Mouse (Mus musculus): ENCODE data around the gene Maff. TPM values are rescaled to one million over a fixed set of nuclear protein-coding genes. Genes with fewer than 3 reads are reported as not detected.
A peak's percentile ranks its signal among the peaks of the same experiment; 100 is the strongest.

Maff gene
- polyA plus RNA-seq, 1 experiment from 2014 or later = 1.8 TPM

- Histone ChIP-seq H3K4me1 (peaks cover 55% of the 10 kb centered on the region), H3K9me3 (no peaks in the 10 kb centered on the region), H3K4me3 (no peak overlapping the region), H3K27ac (replicated peaks) (peak overlapping the region; percentile 52), H3K27me3 (replicated peaks; ENCODE audit: low read depth, poor library complexity, severe bottlenecking) (0 out of 2 replicates have a peak, but pooled peaks cover 4% of the 10 kb centered on the region), H3K36me3 (replicated peaks) (peaks cover 17% of the 10 kb centered on the region; the same call in 1 of the 2 replicates)
- DNase-seq (ENCODE audit: low spot score) = no peak
- 59% methylated on average over 7 of the region's 7 CpGs for WGBS
Observed at GRCm38 (mm10) chr15:79391447-79392093, 45.1 kb downstream of the Maff start.

- 89% methylated on average over 5 of the region's 5 CpGs for WGBS
- Histone ChIP-seq H3K27me3 (replicated peaks; ENCODE audit: low read depth, poor library complexity, severe bottlenecking) (0 out of 2 replicates have a peak, but pooled peaks cover 4% of the 10 kb centered on the region), H3K4me3 (no peak overlapping the region), H3K36me3 (replicated peaks) (peaks cover 24% of the 10 kb centered on the region), H3K9me3 (no peaks in the 10 kb centered on the region), H3K27ac (replicated peaks) (peak overlapping the region; percentile 45; the same call in 1 of the 2 replicates), H3K4me1 (peaks cover 55% of the 10 kb centered on the region)
- no peak for DNase-seq (ENCODE audit: low spot score)
Observed at GRCm38 (mm10) chr15:79392527-79392926, 46.1 kb downstream of the Maff start.

GRCm38 (mm10) chr15:79393101-79393500, 46.7 kb downstream of the Maff start:
- Histone ChIP-seq H3K9me3 (no peaks in the 10 kb centered on the region), H3K4me1 (peaks cover 55% of the 10 kb centered on the region), H3K27ac (replicated peaks) (0 out of 2 replicates have a peak overlapping the region, but pooled peaks have one; percentile 21), H3K27me3 (replicated peaks; ENCODE audit: low read depth, poor library complexity, severe bottlenecking) (0 out of 2 replicates have a peak, but pooled peaks cover 4% of the 10 kb centered on the region), H3K36me3 (replicated peaks) (peaks cover 29% of the 10 kb centered on the region), H3K4me3 (no peak overlapping the region)
- no peak for DNase-seq (ENCODE audit: low spot score)
- 76% methylated on average over 6 of the region's 6 CpGs for WGBS

DNA sequence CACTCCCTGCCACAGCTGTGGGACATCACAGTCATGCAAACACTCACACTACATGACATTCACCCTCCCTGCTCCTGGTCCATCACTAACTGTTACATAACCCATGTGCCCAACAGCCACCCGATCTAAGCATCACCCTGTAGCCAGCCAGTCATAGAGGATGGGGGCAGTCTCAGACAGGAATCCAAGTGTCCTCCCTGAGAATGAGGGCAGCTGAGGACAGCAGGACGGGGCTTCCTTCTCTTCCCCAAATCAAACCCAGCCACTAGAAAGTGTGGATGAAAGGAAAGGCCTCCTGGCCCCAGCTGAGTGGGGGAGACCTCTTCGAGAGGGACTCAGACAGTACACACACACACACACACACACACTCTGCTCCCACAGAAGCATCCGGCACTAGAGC, 48.4 kb downstream of the Maff start:
- H3K4me1 ChIP-seq = peaks cover 58% of the 10 kb centered on the region
- no peaks in the 10 kb centered on the region for H3K9me3 ChIP-seq
- no peak overlapping the region for H3K4me3 ChIP-seq
- peaks cover 34% of the 10 kb centered on the region for H3K36me3 ChIP-seq (replicated peaks)
- H3K27ac ChIP-seq (replicated peaks) = no peak overlapping the region
- H3K27me3 ChIP-seq (replicated peaks; ENCODE audit: low read depth, poor library complexity, severe bottlenecking) = 0 out of 2 replicates have a peak, but pooled peaks cover 4% of the 10 kb centered on the region
- WGBS = 75% methylated on average over 4 of the region's 4 CpGs
- DNase-seq (ENCODE audit: low spot score) = no peak

- no peak for DNase-seq (ENCODE audit: low spot score)
- H3K36me3 ChIP-seq (replicated peaks) = peaks cover 34% of the 10 kb centered on the region
- no peak overlapping the region for H3K27ac ChIP-seq (replicated peaks)
- H3K9me3 ChIP-seq = no peaks in the 10 kb centered on the region
- WGBS = 87% methylated on average over 6 of the region's 6 CpGs
- H3K4me1 ChIP-seq = peaks cover 58% of the 10 kb centered on the region
- H3K4me3 ChIP-seq = no peak overlapping the region
- H3K27me3 ChIP-seq (replicated peaks; ENCODE audit: low read depth, poor library complexity, severe bottlenecking) = 0 out of 2 replicates have a peak, but pooled peaks cover 4% of the 10 kb centered on the region
Observed at GRCm38 (mm10) chr15:79395281-79395680, 48.9 kb downstream of the Maff start.

- Histone ChIP-seq H3K9me3 (no peaks in the 10 kb centered on the region), H3K4me3 (no peak overlapping the region), H3K36me3 (replicated peaks) (peaks cover 29% of the 10 kb centered on the region), H3K4me1 (peaks cover 62% of the 10 kb centered on the region), H3K27me3 (replicated peaks; ENCODE audit: low read depth, poor library complexity, severe bottlenecking) (0 out of 2 replicates have a peak, but pooled peaks cover 4% of the 10 kb centered on the region), H3K27ac (replicated peaks) (no peak overlapping the region)
- 85% methylated on average over 11 of the region's 11 CpGs for WGBS
- DNase-seq (ENCODE audit: low spot score) = no peak
Observed at GRCm38 (mm10) chr15:79396736-79397135, 50.3 kb downstream of the Maff start.

DNA sequence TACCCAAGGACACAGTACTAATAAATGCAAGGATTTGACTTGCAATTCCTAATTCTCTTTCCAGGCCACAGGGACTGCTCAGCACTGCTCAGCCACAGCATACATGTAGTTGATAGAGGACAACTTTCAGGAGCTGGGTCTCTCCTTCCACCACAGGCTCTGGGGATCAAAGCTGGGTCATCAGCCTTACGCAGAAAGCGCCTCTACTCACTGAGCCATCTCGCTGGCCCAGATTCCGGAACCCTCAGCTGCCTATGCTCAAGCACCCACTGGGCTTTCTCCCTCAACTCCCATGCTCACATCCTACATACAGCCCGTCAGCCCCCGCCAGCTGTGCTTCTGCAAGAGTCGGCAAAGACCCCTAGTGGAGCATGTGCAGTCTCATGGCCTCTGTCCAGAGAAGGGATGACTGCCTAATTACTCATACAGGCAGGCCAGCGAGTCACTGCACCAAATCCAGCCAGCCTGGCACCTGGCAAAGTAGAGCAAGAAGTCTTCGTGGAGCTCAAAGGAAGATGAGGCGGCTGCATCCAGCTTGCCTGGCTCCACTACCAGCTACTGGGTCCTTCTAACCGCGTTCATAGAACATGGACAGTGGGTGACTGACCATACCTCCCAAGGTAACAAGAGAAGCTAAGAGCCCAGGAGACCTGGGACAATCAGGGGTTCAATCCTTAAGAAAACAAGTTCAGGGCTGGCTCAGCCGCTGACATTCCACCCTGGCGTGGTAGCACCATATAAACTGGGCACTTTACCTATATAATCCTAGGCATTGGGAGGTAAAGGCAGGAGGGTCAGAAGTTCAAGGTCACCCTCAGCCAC, 53.0 kb downstream of the Maff start:
- WGBS = 76% methylated on average over 14 of the region's 14 CpGs
- H3K27ac ChIP-seq (replicated peaks) = 0 out of 2 replicates have a peak overlapping the region, but pooled peaks have one; percentile 21
- H3K27me3 ChIP-seq (replicated peaks; ENCODE audit: low read depth, poor library complexity, severe bottlenecking) = peaks cover 11% of the 10 kb centered on the region
- H3K9me3 ChIP-seq = no peaks in the 10 kb centered on the region
- H3K4me3 ChIP-seq = 0 out of 2 replicates have a peak overlapping the region, but pooled peaks have one; percentile 95
- DNase-seq (ENCODE audit: low spot score) = no peak
- peaks cover 25% of the 10 kb centered on the region for H3K36me3 ChIP-seq (replicated peaks)
- H3K4me1 ChIP-seq = peaks cover 60% of the 10 kb centered on the region

- H3K27me3 ChIP-seq (replicated peaks; ENCODE audit: low read depth, poor library complexity, severe bottlenecking) = peaks cover 17% of the 10 kb centered on the region
- H3K36me3 ChIP-seq (replicated peaks) = peaks cover 25% of the 10 kb centered on the region
- no peaks in the 10 kb centered on the region for H3K9me3 ChIP-seq
- peak overlapping the region; percentile 51; the same call in 1 of the 2 replicates for H3K27ac ChIP-seq (replicated peaks)
- no peak for DNase-seq (ENCODE audit: low spot score)
- 40% methylated on average over 6 of the region's 6 CpGs for WGBS
- H3K4me1 ChIP-seq = peaks cover 55% of the 10 kb centered on the region
- peak overlapping the region; percentile 95 for H3K4me3 ChIP-seq
Observed at GRCm38 (mm10) chr15:79400134-79400974, 53.9 kb downstream of the Maff start.

- 52% methylated on average over 7 of the region's 7 CpGs for WGBS
- Histone ChIP-seq H3K27me3 (replicated peaks; ENCODE audit: low read depth, poor library complexity, severe bottlenecking) (peaks cover 20% of the 10 kb centered on the region), H3K4me3 (peak overlapping the region; percentile 95), H3K4me1 (peaks cover 55% of the 10 kb centered on the region), H3K9me3 (no peaks in the 10 kb centered on the region), H3K27ac (replicated peaks) (0 out of 2 replicates have a peak overlapping the region, but pooled peaks have one; percentile 0), H3K36me3 (replicated peaks) (peaks cover 22% of the 10 kb centered on the region)
- no peak for DNase-seq (ENCODE audit: low spot score)
Observed at GRCm38 (mm10) chr15:79400975-79401365, 54.5 kb downstream of the Maff start.

GRCm38 (mm10) chr15:79402176-79402575, 55.8 kb downstream of the Maff start:
- no peaks in the 10 kb centered on the region for H3K9me3 ChIP-seq
- H3K27me3 ChIP-seq (replicated peaks; ENCODE audit: low read depth, poor library complexity, severe bottlenecking) = peaks cover 20% of the 10 kb centered on the region
- H3K4me3 ChIP-seq = peak overlapping the region; percentile 95
- peaks cover 55% of the 10 kb centered on the region for H3K4me1 ChIP-seq
- 33% methylated on average over 5 of the region's 5 CpGs for WGBS
- DNase-seq (ENCODE audit: low spot score) = peak; percentile 37
- peaks cover 13% of the 10 kb centered on the region for H3K36me3 ChIP-seq (replicated peaks)
- H3K27ac ChIP-seq (replicated peaks) = peak overlapping the region; percentile 93; the same call in 1 of the 2 replicates

DNA sequence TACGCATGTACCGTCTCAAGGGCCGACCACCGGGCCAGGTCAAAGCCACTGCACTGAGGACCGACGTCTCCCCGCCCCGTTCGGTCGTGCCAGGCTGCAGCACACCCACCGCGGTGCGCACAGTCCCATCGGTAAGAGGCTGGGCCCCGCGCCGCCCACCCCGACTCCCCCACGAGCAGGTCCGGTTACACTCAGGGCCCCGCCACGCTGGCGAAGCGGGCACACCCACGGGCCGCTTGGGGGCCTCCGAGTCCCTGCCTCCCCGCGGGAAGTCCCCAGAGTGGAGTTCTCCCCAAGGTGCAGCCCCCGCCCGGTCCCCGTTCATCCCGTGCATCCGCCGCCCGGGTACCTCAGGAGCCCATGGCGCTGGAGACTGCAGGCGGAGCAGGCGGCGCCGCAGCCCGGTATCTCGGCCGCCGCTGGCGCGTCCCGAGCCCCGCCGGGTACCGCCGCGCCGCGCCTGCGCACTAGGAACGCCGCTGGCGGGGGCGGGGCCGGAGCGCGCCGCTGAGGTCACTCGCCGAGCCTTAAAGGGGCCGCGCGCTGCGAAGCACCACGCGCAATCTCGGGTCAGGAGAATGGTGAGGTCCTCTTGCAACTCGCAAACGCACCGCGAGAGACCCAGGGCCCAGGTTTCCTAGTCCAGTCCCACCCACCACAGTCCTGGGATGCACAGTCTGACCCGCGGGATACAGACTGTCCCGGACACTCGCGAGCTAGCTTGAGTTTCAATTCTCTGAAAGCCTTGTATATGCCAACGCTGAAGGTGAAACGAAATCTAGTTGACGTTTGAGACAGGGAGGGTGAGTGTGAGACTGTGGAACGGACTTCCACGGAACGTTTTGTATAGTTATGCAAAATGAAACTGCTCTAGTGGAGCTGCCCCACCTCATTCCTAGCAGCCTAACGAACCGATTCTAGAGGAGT, 56.7 kb downstream of the Maff start, which contains the start of gene Tmem184b:
TSS of gene Tmem184b (minus strand) at position 734 of the 927 bp plus-strand sequence.
- peak within 1 kb of the TSS; percentile 95 for H3K4me3 ChIP-seq
- WGBS = under 1% methylated on average over 90 of the region's 90 CpGs
- peaks cover 55% of the 10 kb centered on the region for H3K4me1 ChIP-seq
- H3K27ac ChIP-seq (replicated peaks) = peak within 1 kb of the TSS; percentile 93
- DNase-seq (ENCODE audit: low spot score) = peak; percentile 88
- peaks cover 20% of the 10 kb centered on the region for H3K27me3 ChIP-seq (replicated peaks; ENCODE audit: low read depth, poor library complexity, severe bottlenecking)
- H3K9me3 ChIP-seq = no peaks in the 10 kb centered on the region
- peaks cover 5% of the 10 kb centered on the region; the same call in 1 of the 2 replicates for H3K36me3 ChIP-seq (replicated peaks)
